Mouse (Mus musculus) adrenal gland, postnatal 10 days (tissue): ENCODE results near the gene Col23a1. TPM values are rescaled to one million over a fixed set of nuclear protein-coding genes. Genes with fewer than 3 reads are reported as not detected.

Experiments used
- DNase-seq: peaks from one replicate; pipeline ENCODE4 v3.0.0; 2021; ENCODE audit warnings: mixed read lengths
- total RNA-seq, 2 experiments: library from RNA; stranded (reverse); gene quantifications; 2 replicates each; pipeline ENCODE4 v1.2.3; 2021

Gene Col23a1
- total RNA-seq, 2 experiments from 2014 or later, result 8.6 to 11.0 TPM

DNA sequence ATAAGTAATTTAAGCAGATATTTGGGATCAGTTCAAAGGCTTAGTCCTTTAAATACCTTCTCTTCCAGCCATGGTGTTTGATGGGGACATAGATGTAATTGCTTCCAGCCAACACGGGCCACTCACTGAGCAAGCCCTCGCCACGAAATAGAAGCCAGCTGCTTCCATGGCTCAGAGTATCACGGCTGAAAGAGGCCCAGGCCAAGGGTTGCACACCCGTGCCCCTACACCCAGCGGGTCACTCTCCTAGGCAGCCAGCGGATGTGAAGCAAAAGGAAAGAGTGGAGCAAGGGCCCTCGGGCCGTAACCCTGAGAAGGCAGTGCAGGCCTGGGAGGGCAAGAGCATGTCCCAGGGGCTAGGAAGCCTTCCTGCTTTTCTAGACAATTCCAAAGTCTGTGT is 252.7 kb downstream of the Col23a1 start:
- DNase-seq, result no peak

DNA sequence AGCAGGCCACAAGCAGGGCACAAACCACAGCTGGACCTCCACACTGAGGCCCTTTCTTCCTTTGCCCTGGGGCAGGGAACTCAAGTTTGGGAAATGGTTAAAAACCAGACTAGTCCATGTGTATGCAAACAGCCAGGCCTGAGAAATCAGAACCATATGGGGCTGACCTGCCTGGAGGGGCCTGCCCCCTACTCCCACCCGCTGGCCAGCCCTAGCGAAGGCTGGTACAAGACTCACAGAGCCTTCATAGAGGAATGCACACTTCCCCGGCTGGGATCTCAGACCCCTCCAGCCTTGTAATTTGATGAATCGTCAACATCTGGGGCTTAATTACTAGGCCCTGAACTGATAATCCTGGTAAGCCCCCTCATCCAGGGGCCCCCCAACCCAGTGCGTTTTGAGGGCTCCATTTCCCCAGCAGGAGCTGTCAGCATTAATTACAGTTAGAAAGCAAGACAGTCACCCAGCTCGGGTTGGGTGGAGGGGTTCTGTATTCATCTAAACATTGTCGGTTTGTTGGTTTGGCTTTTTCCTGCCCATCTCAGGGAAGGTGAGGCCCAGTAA is 253.8 kb downstream of the Col23a1 start:
- no peak for DNase-seq

DNA sequence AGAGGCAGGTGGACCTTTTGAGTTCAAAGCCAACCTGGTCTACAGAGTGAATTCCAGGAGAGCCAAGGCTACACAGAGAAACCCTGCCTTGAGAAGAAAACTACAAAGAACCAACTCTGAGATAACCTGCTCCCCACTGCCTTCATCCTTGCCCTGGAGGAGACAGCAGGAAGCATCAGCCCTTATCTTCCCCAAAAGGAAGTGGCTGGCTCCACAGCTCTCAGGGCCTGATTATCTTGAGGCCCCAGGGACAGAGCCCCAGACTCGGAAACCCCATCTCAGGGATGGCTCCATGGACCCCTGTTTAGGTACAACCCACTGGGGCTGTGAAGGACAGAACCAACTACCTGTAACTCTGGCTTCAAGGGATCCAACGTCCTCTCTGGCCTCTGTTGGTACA is 254.7 kb downstream of the Col23a1 start:
- DNase-seq, result no peak

DNA sequence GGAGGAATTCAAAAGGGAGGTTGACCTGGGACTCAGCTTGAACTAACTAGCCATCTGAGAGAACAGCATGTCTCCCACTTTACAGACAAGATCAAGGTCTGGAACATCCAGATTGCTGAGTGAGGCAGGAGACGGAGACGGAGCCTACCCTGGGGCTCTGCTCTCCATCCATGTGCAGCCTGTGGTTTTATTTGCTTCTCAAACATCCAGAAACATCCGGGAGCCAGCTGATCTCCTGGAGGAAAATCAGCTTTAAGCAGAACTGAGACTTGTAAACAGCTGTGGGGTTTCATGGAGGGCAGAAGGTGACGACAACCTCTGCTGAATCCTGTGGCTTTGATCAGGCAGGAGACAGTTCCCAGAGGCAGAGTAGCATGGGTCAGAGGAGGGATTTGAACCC is 256.1 kb downstream of the Col23a1 start:
- no peak for DNase-seq

DNA sequence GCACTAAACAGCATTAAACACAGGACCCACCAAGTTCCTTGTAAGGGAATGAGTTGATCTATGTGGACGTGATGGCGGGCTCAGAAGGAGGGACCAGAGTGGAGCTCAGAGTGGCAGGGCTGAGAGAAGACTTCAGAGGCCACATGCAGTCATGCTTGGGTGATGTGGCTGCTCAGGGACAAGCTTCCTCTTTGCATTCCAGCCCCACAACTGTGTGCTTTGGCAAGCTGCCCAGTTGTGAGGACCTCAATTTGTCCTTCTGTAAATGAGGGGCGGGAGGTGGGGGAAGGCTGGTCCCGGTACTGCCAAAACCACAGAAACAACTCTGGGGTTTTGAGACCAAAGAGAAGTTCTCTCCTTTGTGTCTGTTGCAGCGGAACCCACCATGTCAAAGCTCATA is 261.5 kb downstream of the Col23a1 start:
- no peak for DNase-seq

DNA sequence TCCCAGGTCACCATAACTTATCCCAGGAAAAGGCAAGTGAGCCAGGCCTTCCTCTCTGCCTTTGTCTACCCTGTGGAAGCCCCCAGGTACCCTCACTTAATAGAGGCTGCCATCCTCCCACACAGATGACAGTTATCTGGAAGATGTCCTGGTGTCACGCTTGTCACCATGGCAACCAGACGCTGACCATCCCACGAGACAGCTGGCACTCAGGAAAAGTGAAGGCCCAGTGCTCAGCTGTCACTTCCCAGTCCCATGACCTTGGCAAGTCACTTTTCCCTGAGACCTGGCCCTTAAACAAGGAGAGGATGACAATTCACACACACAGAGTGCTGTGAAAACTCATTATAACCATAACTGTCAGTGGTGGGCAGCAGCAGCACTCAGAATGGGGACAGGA is 262.4 kb downstream of the Col23a1 start:
- DNase-seq, result no peak

DNA sequence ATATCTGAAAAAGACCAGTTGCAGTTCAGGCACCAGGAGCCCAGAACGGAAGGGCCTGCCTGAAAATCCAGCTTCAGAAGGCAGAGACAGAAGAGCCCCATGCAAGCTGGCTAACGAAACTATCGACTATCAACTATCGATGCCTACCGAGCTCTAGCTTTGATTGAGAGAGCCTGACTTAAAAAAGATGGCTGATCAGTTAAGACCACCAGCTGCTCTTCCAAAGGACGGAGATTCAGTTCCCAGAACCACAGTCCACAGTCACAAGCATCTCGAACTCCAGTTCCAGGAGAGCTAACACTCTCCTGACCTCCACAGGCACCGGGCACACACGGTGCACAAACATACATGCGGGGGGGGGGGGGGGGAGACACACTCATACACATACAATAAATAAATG is 264.9 kb downstream of the Col23a1 start:
- no peak for DNase-seq

DNA sequence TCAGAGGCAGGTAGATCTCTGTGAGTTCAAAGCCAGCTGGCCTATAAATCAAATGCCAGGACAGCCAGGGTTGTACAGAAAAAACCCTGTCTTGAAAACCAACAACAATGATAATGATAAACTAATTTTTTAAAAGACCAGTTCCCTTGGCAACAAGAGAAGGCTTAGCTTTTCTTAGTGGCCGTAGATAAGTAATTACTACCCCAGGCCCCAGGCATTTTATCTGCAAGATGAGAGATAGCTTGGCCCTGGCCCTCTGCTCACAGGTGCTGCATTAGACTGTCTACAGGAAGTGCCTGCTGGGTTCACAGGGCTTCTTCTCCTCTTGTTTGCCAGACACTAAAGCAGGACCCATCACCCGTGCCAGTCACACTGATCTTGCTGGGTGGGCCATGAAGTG is 265.3 kb downstream of the Col23a1 start:
- no peak for DNase-seq

DNA sequence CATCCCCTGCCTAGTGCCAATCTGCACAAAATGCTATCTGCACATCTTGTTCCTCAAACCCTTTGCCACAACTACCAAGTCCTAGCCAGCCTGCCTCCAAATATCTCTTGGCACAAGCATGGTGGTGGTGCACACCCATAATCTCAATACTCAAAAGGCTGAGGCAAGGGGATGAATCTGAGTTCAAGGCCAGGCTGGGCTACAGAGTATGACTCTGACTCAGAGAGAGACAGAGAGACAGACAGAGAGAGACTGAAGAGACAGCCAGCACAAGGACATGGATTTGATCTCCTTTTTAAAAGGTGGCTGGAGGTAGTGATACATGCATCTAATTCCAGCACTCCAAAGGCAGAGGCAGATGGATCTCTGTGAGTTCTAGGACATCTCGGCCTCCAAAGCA is 273.6 kb downstream of the Col23a1 start:
- no peak for DNase-seq

DNA sequence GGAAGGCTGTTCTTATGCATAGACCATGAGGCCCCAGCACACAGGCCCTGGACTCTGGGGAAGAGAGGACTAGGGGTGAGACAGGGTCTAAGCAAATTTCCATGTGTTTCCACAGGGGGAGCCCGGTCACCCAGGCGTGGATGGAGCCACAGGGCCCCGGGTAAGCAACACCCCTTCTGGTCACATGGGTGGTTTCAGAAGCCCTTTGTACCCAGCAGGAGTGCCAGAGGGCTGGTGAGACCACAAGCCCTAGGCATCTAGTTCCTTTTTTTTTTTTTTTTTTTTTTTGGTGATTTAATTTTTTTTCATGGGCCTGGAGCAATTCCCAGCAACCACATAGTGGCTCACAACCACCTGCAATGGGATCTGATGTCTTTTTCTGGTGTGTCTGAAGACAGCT is 275.3 kb downstream of the Col23a1 start:
- no peak for DNase-seq

DNA sequence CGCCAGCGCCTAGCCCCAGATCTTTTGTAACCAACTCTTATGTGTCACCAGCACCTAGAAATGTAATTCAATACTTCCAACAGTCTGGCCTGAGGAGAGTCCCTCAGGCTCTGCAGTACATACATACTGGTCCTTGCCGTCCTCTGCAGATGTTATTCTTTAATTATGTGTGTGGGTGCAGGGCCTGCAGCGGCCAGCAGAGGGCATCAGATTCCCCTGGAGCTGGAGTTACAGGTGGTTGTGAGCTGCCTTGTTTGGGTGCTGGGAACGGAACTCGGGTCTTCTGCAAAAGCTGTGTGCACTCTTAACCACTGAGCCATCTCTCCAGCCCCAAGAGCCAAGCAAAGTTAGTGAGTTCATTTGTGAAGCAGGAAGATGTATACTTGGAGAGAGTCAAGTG is 276.2 kb downstream of the Col23a1 start:
- DNase-seq, result no peak

DNA sequence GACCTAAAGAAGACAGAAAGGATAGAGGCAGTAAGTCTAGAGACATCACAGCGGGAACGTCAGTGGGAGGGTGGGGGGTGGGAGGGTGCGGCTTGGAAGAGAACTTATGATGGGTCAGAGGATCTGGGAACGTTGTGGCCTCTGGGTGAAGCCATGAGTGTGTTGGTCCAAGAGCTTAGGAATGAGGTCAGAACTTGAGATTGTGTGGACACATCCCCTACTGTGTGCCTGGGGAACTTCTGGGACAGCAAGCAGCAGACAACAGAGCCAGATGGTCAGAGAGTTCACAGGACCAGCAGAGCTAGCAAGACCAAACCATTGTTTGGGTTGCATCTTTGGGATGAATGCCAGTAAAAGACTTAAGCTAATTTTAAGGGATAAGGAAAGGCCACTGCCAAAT is 279.1 kb downstream of the Col23a1 start:
- DNase-seq, result no peak

DNA sequence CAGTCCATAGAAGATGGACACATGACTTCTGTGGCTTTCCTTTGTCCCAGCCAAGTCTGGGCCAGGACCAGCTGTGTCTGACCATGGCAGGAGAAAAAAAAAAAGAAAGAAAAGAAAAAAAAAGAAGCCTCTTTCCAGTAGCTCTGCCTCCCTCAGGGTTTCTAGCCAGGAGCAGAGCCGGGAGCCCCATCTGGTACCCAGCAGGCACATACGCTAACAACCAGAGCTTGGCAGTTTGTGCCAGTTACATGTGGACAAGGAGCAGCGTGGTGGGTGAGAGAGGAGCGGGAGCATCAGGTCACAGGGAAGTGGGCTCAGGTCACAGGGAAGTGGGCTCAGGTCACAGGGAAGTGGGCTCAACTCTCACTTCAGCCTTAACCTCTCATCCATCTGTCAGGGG is 286.7 kb downstream of the Col23a1 start:
- no peak for DNase-seq

DNA sequence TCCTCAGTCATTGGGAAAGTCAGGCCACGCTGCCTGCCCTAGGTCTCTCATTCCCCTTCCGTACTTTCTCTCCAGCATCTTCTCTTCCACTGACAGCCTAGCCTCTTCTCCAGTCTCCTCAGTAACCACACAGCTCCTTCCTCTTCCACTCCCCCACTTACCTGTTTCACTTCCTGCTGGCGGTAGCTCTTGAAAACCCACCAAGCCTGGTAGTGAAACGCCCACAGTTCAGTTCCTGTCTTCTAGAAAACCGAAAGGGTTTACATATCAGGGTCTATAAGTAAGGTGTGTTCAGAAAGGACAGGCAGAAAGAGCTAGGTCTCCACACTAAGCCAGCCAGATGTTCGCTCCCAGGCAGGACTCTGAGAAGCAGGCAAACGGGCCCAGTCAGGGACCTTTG is 287.9 kb downstream of the Col23a1 start:
- no peak for DNase-seq

DNA sequence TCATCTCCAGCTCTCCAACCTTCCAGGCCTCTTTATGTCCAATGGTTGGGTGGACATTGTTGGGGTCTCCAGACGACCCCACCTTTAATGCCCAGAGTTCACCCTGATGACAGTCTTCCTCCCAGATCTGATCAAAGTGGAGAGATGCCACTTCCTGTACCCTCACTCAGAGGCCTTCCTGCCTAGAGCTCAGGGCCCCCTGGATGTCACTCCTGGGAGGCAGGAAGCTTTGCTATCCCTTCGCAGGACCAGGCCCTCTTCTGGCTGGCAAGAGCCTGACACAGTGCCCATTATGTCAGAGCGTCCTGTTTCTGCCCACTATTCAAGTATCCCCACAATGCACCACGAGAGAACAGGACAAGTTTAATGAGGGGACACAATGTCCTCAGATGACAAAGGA is 289.3 kb downstream of the Col23a1 start:
- no peak for DNase-seq

DNA sequence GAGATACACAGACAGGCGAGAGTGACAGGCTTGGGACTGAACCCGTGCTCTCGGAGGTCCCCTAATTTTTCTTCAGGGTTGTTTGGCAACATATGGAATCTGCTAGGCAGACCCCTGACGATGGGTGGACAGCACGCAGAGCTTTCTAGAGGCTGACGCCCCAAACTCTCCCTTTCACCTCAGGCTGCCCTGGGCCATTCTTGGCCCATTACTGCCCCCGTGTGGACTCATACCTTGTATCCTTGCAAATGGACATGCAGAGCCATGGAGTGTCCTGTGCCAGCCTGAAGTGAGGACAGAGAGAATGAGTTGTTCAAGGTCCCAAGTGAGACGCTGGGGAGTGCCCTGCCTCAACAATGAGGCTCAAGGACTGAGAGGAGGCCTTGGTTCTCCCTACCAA is 293.0 kb downstream of the Col23a1 start:
- peak; percentile 90 for DNase-seq

DNA sequence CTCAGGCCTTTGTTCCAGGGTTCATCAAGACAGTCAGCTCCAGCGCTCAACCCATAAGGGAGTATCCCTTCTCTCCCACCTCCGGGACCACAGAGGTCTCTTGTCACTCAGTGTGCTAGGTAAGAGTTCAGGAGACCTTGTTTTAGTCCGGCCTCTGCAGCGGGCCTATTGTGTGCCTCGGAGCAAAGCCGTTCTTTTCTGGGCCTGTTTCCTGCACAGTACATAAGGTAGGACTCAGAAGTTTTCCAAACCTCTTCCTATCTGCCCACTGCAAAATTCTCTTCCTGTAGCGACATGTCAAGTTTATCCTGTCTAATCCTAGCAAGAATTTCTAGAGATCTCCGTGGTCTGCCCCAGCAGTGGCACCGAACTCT is 294.3 kb downstream of the Col23a1 start:
- DNase-seq, result no peak

DNA sequence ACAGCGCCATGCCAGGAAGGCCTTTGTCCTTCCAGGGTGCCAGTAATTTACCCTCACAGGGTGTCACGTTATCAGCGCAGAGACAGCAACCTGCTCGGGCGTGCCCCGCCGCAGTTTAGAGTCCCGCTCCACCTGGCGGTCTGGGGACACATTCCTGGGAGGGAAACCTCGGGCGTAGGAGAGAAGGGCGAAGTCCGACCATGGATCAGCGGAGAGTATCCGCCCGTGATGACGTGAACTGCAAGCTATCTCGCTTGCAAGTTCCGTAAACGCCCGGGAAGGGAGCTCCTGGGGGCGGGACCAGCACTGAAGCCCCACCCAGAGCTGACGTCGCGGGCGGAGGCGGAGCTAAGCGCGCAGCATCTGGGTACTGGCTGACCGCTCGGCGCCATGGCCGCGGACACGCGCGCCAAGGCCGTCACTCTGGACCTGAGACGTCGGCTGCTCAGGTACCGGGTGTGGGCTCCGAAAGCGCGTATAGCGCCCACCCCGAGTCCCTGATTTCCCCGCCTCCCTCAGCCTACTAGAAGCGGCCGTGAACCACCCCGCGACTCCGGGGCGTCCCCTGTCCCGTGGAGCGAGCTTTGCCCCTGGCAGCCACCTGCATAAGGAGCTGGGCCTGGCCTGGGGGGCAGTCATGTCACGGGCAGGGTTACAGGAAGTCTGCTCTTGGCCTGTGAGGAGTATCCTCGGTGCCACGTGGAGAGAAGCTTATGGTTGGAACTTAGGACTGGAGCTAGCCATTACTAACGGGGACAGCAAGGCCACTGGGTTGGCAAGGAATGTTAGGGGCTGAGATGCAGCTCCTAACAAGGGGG is 294.9 kb downstream of the Col23a1 start, which contains the start of gene Phykpl:
Gene Phykpl (plus strand): TSS at position 327 of the 818 bp plus-strand sequence.
- peak; percentile 99 for DNase-seq

DNA sequence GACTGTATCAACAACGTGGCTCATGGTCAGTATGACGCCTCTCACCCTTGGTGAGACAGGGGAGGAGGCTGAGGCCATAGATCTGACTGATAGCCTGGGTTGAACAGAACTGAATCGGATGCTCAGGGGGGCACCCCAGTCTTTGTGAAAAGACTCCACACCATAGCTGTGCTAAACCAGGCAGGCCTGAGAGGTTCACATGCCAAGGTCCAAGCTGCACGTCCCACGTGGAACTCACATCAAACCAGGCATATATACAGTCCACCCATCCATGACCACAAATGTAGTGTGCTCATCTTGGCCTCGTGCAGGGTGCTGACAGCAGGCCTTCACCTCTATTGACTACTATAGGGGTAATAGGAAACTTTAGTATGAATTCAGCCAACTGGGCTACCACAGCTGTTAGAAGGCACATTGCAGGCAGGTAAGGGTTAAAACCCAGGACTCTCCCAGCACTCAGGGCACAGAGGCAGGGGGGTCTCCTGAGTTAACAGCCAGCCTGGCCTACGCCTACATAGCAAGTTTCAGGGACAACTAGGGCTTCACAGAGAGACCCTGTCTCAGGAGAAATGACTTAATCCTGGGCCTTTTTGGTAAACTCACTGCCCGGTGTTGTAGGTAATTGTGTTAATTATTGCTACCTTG is 296.0 kb downstream of the Col23a1 start:
- DNase-seq, result no peak

DNA sequence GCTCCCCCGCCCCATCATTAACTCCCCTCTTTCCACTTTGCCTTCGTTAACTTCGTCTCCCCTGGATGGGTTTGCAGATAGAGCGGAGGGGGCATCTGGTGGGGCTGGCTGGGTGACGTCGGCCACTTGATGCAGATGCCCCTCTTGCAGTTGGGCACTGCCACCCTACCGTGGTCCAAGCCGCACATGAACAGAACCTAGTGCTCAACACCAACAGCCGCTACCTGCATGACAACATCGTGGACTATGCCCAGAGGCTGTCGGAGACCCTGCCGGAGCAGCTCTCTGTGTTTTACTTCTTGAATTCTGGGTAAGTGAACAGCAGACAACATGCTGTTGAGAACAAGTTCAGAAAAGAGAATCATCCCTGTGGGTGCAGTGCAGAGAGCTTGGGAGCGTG is 296.7 kb downstream of the Col23a1 start:
- no peak for DNase-seq

DNA sequence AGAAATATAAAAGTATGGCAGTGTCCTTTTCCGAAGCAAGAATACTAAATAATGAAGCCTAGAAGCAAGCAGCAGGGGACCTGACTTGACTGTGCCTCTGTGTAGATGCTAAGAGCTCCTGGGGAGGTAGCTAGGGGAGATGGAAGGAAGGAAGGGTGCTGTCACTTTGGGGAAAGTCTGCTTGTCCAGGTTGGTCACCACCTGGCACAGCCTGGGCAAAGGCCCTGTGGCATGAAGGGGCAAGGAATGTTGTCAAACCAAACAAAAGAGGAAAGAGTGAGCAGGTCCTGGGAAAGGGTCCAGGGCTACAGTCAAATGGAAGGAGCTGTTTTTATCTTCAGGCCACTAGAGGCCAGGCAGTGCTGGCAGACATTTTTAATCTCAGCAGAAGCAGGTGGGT is 297.3 kb downstream of the Col23a1 start:
- no peak for DNase-seq

DNA sequence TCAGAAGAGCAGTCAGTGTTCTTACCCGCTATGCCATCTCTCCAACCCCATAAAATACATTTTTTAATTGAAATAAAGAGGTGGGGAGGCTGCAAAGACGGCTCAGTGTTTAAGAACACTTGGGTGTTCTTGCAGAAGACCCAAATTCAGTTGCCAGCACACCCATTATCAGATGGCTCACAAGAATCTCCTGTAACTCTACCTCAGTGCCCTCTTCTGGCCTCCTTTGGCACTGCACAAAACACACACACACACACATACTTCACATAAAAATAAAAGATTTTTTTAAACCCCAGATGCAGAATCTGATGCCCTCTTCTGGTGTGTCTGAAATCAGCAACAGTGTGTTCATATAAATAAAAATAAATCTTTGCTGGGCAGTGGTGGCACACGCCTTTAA is 299.1 kb downstream of the Col23a1 start:
- no peak for DNase-seq

DNA sequence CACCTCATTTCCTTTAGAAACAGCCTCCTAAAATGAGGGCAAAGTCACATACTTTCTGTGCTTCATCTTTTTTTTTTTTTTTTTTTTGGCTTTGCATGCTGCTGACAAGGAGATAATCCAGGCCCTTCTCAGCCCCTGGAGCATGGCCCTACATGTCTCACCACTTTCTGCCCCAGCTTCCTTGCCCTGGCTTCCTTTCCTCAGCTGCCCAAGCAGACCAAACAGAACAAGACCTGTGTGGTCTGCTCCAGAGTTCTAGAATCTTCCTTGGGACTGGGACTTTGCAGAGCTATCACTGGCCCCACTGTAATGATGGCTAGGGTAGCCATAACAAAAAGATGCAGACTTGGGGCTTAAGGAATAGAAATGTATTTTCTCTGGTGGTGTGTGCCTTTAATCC is 300.3 kb downstream of the Col23a1 start:
- DNase-seq, result no peak

DNA sequence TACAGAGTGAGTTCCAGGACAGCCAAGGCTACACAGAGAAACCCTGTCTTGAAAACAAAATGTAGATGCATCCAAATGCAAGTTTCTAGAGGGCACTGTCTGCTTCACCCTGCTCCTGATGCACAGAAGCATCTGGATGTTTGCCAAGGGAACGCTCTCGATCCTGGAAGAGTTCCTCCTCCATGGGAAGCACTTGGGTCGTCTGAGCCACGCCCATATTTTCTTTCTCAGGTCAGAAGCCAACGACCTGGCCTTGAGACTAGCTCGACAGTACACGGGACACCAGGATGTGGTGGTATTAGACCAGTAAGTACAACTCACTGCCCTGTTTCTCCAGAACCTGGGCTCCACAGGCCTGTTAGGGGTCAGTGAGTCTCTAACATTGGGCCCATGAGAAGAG is 301.4 kb downstream of the Col23a1 start:
- peak; percentile 39 for DNase-seq
